Mouse (Mus musculus) right cerebral cortex, postnatal 36 days (tissue): ENCODE results near the gene Pou3f3.
A peak's percentile ranks its signal among the peaks of the same experiment; 100 is the strongest.

Experiments used
- DNase-seq, 2 experiments: peaks; one replicate each; pipeline ENCODE4 v3.0.0; 2022; ENCODE audit warnings: low spot score in 2 of 2, mixed read lengths in 1 of 2

The Pou3f3 gene

DNA sequence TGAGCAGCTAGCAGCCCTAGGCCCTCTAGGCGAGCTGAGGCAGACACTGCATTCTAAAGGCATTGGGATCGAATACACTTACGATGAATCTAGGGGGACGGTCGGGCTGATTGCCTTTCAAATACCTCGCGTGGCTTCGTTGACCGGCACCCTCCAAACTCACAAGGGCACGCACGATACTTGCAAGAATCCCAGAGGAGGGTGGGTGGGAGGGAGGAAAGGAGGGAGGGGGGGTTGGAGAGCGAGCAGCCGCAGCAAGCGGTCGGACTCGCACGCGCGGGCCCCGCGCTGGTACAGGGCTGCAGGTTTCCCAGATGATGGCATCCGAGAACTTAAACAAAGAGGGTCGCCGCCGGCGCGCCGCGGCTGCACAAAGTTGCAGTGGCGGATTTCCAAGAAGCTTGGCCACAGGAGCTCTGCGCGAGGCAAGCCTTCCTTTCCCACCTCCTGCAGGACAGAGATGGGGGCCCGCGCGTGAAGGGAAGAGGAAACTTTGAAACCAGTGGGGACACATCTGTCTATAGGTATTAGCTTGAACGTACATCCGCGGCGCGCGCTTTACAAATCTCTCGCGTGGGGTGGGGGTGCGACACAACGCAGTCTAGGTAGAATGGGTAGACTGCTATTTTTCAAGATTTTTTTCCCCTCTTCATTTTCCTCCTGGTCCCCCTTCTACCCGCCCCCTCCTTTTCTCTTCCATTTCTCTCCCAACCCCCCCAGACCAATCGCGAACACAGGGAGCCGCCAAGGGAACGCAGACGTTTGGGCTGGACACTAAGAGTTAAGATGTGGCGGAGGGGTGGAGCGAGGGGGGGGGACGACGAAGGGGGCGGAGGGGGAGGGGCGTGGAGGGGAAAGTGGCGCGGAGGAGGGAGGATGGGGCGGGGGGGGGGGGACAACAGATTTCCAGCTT is 647 bp upstream of the Pou3f3 start:
- DNase-seq: peak in 1 of 2 experiments; percentile 56

DNA sequence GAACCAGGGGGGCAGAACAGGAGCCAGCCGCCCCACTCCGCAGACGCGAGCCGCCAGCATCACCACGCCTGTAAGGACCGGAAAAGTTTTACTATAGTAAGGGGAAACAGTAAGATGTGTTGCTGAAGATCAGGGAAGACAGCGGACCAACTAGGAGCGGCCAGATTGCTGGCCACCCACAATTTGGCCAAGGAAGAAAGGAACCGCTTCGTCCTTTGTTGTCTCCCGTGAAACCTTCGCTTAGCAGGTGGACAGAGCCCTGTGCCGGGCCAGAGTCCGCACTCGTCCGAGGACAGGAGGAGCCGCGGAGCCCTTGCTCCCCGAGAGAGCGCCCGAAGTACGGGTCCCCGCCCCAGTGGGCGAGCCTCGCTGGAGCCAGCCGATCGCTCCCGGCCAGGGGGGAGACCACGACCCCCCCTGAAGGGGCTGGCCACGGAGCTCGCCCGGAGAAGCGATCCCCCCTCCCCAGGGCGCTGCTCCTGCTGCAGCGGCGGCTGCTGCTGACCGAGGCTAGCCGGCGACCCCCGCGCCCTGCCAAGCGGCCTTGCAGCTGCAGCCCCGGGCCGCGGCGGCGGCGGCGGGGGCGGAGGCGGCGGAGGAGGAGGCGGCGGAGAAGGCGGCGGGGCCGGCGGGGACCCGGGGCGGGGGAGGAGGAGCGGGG is 933 bp downstream of the Pou3f3 start:
- DNase-seq: no peak

DNA sequence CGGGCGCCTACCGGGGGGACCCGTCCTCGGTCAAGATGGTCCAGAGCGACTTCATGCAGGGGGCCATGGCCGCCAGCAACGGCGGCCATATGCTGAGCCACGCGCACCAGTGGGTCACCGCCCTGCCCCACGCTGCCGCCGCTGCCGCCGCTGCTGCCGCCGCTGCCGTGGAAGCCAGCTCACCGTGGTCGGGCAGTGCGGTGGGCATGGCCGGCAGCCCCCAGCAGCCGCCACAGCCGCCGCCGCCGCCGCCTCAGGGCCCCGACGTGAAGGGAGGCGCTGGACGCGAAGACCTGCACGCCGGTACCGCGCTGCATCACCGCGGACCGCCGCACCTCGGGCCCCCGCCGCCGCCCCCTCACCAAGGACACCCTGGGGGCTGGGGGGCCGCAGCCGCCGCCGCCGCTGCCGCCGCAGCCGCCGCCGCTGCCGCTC is 1.8 kb downstream of the Pou3f3 start:
- DNase-seq: no peak

DNA sequence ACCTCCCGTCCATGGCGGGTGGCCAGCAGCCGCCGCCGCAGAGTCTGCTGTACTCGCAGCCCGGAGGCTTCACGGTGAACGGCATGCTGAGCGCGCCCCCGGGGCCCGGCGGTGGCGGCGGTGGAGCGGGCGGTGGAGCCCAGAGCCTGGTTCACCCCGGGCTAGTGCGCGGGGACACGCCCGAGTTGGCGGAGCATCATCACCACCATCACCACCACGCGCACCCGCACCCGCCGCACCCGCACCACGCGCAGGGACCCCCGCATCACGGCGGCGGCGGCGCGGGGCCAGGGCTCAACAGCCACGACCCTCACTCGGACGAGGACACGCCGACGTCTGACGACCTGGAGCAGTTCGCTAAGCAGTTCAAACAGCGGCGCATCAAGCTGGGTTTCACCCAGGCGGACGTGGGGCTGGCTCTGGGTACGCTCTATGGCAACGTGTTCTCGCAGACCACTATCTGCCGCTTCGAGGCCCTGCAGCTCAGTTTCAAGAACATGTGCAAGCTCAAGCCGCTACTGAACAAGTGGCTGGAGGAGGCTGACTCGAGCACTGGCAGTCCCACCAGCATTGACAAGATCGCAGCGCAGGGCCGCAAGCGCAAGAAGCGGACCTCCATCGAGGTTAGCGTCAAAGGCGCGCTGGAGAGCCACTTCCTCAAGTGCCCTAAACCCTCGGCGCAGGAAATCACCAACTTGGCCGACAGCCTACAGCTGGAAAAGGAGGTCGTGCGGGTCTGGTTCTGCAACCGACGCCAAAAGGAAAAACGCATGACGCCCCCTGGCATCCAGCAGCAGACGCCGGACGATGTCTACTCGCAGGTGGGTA is 2.4 kb downstream of the Pou3f3 start:
- no peak for DNase-seq

DNA sequence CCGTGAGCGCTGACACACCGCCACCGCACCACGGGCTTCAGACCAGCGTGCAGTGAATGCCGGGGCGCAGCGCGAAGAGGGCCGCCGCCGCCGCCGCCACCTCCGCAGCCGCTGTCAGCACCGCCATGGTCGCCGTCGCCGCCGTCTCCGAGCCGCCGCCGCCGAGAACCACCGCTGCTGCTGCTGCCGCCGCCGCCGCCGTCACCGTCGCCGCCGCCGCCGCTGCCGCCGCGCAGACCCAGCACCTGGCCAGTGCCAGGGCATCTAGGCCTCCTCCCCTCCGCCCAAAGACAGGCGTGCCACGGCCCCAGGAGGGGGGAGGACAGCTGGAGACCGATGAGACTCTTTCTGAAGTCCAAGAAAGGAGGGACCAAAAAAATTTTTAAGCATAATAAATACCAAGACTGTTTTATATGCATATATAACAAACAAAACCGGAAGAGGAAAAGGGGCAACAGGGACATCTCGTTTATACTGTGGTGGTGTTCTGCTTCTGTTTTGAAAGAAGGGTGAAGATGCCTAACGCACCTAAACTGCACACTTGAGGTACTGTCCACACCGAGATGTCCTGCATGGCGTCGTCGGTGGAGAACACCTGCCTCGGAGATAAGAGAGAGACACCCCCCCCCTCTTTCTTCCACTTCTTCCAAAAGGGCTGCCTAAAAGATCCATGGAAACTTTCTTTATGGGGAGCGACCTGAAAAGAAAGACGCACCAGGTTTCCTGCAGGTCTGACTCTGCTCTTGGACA is 3.2 kb downstream of the Pou3f3 start:
- DNase-seq: no peak

DNA sequence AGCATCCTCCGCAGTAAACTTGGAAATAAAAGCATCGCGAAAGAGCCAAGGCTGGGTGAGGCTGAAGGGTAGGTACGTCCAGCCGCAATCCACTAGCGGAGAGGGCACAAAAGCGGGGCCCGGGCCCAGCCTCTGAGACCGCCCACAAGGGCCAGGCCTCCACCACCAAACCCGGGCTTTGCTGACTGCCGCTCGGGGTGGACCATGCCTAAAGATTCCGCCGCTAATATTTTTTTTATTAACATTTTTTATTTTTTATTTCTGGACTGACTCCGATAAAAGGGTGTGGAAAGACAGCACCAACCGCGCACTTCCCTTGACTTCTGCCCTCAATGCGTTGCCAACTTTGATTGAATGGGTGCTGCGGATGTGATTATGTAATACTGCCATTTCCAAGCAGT is 3.9 kb downstream of the Pou3f3 start:
- DNase-seq: no peak

DNA sequence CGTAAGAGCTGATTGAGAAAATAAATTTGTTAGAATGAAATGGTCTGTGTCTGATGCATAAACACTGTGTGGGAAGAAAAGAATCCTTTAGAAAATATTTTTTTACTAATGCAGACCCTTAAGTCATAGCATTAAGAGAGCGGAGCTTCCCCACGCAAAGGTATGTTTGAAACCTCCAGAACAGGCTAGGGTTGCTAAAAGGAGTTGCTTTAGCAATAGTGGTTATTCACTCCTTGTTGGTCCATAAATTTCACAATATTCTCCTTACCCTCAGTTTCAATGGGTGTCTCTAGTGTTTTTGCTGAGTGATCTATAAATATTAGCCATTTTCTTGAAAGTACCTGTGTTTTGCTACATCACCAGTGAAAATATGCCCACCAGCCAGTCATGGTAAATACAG is 4.6 kb downstream of the Pou3f3 start:
- no peak for DNase-seq

DNA sequence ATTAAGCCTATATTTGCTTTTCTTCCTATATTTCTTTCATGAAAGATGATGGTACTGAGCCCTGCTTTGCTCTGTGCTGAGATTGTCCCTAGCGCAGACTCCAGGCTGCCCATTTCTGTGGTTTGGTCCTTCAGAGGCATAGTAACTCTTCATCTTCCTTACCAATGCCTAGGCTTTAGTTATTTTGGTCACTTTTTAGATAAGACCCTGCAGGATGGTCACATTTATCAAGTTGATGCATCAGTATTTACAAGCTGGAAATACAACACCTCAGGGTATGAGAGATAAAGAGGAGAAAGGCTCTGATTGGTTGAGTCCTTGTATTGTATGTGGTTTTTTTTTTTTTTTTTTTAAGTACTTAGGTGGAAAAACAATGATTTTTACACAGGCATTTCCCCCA is 5.2 kb downstream of the Pou3f3 start:
- no peak for DNase-seq

DNA sequence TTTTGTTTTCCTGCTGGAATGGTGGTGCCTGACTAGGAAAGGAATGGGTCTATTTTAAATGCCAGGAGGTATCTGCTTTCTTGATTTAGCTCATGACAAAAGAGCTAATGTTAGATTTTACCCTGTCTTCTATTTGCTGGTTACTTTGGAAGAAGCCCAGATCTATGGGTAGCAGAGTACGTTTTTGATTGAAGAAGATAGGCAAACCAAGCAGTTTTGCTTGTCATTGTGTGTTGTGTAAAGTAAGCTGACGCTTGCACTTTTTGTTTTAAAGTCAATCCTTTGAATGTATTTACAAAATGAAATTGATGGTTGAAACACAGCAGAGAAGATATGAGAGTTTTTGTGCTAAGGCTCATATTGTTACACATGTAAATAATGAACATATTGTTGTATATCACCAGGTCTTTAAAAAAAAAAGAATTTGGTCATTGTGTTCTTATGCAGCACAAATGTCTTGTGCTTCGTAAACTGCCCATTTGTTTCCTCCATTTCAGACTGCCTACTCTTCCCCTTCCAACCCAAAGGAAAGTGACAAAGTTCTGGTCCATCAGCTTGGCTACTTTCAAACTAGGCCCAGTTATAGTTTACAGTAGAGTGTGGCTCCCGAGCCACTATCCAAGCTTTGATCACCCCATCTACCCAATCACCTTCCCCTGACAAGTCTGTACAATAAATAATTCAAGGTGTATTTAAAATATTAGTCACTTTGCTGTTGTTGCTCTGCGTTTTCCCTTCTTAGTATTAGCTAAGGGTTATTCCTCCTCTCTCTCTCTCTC is 6.5 kb downstream of the Pou3f3 start:
- DNase-seq: no peak

DNA sequence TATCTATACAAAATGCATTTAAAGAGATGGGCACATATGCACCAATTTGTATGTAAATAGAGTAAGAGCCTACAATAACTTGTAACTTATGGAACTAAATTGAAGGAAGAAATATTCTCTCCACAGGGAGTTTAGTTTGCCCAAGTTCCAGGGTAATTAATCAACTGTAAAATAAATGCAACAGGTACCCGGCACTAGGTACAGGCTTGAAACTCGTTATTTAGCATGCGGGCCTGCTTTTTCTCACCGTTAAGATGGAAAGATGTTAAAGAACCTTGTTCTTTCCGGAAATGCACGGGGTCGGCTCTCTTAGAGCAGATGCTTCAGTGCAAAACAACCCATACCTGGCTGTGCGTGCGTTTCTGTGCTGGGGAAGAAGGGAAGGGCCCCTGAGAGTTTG is 7.4 kb downstream of the Pou3f3 start:
- no peak for DNase-seq

DNA sequence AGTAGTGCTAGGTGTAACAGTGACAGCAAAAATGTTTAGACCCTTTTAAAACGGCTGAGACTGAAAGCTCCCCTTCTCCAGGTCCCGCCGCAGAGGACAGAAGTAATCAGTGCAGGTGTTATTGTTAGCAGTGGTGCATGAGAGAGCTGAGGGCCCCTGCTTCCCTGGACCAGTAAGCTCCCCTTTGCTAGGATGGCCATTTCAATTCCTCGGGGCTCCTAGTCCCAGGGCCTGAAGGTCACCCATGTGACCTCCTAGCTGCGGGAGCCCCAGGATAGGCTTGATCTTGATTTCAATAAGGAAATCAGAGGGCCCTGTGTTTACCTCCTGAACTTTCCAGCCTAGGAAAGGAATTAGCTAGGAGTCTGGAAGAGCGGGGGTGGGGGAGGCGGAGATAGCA is 7.9 kb downstream of the Pou3f3 start:
- no peak for DNase-seq

DNA sequence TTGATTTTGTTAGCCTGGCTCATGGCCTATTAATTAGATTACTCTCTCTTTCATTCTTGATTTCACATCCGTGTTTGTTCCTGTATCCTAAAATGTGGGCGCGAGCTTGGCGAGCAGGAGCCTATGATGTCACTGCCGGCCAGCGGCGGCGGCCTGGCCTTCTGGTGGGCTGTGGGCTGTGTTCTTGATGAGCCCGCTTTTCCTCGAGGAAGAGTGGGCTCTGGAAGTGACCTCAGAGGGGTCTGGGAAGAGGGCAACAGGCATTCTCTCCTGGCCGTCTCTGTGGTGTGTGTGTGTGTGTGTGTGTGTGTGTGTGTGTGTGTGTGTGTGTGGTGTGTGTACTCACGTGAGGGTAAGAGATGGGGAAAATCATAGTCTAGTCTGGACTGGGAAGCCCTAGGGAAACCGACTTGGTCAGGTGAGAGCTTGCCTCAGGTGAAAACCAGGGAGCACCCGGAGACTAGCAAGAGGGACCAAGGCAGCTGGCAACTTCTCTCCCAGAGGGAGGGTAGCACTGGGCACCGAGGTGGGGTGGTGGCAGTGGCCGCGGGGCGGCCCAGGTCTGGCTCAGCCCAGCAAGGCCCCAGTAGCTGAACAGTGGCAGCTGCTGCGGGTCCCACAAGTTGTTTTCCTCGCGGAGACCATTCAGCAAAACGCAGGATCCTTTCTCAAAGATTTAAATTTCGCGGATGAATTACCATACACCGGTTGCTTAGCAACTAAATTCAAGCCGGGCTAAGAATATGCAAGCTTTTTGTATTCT is 8.5 kb downstream of the Pou3f3 start:
- no peak for DNase-seq

DNA sequence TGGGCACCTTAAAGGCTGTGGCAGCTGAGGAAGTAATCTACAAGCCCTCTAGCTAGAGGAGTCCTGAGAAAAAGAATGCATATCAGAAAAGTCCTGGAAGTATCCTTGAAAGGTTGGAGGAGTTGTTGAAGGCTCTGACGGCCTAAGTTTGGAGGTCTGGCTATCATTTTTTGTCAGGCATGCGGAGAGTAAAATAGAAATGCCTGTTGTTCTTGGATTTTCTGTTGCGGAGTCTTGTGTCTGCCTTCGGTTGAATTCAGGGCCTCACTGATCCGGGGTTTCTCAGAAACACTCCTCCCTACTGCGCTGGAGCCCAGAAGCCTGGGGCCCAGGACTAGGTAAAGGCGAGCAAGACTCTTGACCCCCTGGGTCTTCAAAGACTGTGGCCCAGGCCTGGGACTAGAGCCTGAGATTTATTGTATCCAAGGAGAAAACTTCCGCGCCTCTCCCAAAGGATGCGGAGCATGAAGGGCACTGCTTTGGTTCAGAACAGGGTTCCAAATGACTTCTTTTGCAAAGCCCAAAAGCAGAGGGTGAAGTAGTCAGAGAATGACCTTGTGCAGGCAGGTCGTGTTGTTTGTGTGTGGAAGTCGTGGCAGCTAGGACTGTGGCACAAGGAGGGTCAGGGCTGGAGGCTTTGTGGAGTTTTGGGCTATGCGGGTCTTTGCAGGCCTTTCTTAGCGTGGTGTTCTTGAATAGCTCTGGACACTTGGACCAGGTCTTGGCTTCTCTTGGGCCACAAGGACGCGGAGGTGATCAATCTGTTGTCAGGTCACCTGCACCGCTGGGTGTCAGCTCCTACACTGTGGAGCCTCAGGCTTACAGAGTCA is 9.6 kb downstream of the Pou3f3 start:
- DNase-seq: no peak

DNA sequence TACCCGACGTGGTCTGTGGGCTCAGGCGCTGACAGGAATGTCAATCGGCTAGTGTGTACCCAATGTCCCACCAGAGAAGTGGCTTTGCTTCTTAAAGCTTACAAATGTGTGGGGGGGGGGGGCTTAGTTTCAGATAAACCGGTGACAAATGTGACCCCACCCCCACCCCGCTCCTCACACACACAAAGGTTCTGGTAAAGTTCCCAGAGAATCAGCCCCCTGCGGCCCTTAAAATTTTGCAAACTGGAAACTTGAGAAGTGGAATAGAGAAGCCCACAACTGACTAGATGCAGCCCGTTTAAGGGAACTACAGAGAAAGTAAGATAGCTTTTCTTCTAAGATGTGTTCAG is 10.2 kb downstream of the Pou3f3 start:
- DNase-seq: no peak

DNA sequence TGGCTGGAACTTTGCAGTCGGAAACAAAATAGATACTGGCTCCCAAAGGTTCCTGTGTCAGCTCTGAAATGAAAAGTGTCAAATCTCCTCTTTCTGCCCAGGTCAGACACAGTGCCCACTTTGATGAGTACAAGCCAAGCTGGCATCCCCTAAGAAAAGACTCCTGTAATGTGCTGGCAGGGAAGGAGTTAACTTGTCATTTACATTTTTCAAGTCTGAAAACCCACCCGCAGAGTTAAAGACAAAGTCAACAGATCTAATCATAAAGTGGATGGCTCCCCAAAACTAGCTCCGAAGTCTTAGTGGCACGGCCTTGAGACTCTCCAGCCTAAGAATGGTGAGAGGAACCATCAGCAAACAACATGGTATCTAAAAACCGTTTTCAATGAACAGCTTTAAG is 11.6 kb downstream of the Pou3f3 start:
- no peak for DNase-seq

DNA sequence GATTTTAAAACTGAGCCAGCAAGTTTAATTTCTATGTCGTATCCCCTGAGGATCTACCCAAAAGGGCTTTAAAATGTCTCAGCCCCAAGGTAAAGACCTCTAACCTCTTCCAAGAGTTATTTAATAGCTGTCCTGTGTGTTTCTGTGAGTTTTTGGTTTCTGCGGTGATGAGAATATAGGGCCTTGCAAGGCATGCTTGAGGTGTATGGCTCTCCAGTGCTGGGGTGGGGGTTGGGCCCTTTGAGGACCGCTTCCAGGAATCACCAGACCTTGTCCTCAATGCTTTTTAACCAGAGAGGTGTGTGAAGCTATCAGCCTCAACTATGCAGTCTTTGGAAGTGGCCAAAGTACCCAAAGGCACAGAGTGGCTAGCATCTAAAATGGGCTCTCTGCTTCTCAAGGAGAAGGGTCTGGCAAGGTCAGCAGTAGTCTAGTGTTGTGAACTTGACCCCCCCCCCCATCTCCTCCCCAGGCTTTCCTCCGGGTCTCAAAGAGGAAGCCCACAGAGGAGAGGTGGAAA is 12.1 kb downstream of the Pou3f3 start:
- no peak for DNase-seq

DNA sequence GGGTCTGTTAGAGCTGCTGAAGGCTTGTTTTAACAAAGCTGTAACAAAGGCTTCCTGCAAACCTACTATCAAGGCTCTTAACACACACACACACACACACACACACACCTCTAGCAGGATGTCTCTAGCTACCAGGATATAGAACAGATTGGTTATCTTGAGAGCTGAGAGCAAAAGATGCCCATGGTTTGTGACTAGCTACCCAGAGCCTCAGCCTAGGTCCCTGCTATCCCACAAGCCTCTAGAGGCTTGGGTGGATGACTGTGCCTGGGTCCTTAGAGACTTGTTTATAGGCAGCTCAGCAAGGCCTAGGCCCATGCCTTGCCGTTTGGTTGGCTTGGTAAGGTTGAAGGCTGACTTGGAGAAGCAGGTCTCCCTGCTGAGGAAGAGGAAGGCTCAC is 13.5 kb downstream of the Pou3f3 start:
- DNase-seq: no peak

DNA sequence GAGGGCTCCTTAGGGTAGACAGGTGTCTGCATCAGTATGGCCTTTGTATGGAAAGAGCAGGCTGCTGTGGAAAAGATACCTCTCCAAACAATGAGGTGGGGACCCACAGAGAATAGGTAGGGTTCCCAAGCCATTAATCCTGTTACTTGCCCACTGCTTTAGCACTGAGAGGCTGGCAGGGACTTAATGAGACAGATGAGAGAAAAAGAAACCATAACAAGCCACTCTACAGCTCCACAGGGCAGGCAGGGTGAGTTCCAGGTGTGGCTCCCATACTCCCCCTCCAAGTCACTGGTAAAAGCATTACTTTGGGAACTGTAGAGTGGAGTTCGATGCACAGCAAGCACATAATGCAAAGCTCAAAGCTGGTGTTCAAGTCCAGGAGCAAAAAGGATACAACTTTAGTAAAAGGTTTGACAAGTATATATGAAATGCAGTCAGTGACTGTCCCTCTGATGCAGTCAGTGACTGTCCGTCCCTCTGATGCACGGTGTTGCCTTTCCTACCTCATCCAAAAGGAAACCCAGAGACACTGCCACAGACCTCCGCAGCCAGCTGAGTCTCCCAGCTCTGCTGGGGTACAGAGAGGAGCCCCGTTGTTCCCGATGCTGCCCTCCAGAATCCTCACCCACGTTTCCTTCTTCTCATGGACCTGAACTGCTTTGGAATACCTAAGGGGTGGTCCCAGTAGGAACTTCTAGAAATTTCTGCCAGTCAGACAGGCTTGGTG is 14.0 kb downstream of the Pou3f3 start:
- DNase-seq: no peak
